Mouse (Mus musculus): ENCODE measurements around the gene Naaladl2.

- TF ChIP-seq CTCF (IDR thresholded peaks at IDR 0.05; ENCODE audit: control insufficient read depth, insufficient read depth, low read length): no peak
- TF ChIP-seq POLR2A (IDR thresholded peaks at IDR 0.05; ENCODE audit: borderline replicate concordance, control insufficient read depth, low read depth, low read length): no peak
These were observed 395.0 kb downstream of the Naaladl2 start for GRCm38 (mm10) chr3:24749055-24749454.
